Mouse (Mus musculus) heart, adult 2 months (tissue): ENCODE measurements at regions not wholly inside any gene's neighbourhood (a gene's known extent, or its start where the extent isn't known, plus 50 kb on each side); places are given as distances from the start of the nearest gene placed in this dataset.

Source experiments
- CTCF ChIP-seq: fragments of 200-600 bp; IDR thresholded peaks from 2 replicates; pipeline ENCODE4 v1.8.1; 2022; ENCODE audit warnings: antibody characterized with exemption, mild to moderate bottlenecking, moderate library complexity
- POLR2A ChIP-seq: fragments of 200-500 bp; IDR thresholded peaks from 2 replicates; pipeline ENCODE4 v1.6.1; 2011; ENCODE audit warnings: mild to moderate bottlenecking, low read depth, low read length, control low read depth; ENCODE audit not compliant: insufficient read depth

GRCm38 (mm10) chr4:55651051-55651763 is 118.9 kb upstream of the Klf4 start:
- TF ChIP-seq CTCF (peak; percentile 76), POLR2A (peak; percentile 99)
